Mouse (Mus musculus) spleen, embryonic (tissue): ENCODE results near the gene Fndc3b.

Experiments used
- CTCF ChIA-PET: fragments of 350-600 bp; sonication (Branson Sonifier 250); formaldehyde crosslinking; loops from one replicate; lab custom pipeline; 2022; lab: Charles Lee

Fndc3b gene

DNA sequence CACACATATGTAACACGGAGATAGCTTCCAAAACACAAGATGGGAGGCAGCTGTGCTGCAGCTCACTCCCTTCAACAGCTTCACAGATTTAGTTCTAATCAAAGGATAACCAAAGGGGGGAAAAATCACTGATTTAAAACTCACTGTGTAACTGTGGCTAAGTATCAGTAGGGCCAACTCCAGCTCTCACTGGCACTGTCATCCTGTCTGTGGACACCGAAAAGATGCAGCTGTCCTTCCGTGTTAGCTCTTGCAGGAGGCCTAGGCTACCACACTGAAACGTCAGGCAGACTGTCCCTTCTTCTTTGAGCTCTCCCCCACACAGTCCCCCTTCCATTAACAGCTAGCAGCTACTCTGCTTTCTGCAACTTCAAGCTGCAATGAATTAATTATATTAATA, 89.9 kb downstream of the Fndc3b start:
- CTCF ChIA-PET: no interaction called here

DNA sequence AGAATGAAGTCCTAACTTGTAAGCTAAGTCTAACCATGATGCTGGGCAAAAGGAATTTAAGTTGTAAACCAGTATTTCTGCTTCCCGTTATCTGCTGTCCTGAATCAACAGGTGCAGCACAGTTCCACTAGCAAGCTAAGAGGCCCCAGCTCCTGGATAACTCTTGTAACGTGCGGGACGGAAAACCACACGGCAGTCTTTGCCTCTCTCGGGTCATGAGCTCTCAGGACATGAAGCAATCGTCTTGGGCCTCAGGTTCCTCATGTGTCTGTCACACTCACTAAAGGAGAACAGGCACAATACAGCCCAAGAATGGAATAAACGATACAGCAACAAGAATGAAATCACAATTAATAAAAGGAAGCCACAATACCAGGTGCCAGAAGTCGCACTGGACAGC, 93.4 kb downstream of the Fndc3b start:
- CTCF ChIA-PET: no interaction called here

DNA sequence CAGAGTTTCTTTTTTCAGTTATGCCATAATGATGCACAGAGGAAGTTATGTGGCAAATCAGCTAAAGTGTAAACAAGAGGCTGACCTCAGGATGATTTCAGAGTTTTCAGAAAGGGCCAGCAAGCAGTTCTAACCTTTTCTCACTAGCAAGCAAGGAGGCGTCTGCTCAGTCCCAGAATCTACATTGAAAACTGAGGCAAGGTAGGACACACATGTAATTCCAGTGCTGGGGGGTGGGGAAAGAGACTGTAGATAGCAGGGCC, 93.9 kb downstream of the Fndc3b start:
- CTCF ChIA-PET: no interaction called here

DNA sequence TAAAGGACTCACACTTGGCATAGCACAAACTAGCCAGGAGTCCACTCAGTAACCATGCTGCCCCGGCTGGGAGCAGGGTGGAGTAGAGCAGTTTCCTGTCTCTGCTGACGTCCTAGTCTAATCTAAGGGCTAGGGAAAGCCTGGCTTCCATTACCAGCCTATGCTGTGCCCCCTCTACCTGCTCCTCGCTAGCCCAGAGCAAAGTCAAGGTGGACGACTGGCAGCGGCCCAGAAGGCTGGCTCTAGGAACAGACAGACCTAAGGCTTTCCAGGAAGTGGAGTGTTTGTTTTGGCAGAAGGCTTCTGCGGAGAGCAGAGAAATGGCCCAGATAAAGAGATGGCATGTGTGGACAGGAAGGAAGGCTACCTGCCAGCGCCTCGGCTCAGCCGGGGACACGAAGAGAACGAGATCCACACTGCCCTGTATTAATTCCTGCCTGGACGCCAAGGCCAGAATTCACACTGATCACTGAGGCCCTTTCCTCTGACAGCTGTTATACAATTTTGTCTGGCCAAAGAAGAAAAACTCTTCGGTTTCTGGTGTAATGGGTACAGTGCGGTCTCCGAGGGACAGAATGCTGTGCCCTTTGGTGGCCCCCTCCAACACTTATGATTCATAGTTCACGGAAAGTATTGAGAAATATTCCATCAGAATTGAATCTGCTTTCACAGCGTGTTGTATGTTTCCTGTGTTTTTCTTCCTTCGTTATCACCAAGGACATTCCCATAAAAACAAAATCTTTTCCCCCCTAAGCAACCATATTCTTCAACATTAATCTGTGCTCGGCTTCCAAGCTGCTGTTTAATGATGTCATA, 94.5 kb downstream of the Fndc3b start:
- CTCF ChIA-PET: interaction anchor here (0.6 kb wide), 1 partner anchor 38 kb away, joined by 4 read pairs; no protein-coding TSS in a partner anchor

DNA sequence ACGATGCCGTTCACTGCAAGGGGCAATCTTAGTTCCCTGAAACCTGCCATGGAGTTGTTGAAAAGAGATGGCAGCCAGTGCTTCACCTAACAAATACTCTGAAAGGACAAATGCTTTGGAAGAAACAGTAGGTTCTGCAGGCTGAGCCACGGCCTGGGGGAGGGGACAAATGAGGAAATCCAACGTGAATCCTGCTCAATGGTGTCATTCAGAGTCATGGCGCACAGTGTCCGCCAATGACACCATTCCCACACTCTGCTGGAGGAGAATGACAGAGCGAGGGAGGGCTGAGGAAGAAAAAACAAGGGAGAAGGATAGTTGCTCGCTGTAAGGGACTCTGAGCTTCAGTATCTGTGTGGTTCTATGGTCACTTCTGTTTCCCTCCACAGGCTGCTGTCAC, 95.6 kb downstream of the Fndc3b start:
- CTCF ChIA-PET: no interaction called here

DNA sequence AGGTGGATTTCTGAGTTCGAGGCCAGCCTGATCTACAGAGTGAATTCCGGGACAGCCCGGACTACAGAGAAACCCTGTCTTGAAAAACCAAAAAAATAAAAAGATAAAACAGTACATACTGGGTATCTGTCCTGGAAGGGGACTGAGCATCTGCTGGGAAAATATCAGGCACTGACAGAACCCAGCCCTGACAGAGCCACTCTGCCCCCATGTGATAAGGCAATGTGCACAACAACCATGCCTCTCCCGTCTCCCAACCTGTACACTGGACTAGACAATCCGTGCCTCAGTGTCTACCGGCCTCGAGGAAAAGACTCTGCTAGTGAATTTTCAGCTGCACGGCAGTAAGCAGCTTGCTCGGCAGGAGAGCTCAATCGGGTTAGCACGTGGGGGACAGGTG, 97.3 kb downstream of the Fndc3b start:
- CTCF ChIA-PET: no interaction called here

DNA sequence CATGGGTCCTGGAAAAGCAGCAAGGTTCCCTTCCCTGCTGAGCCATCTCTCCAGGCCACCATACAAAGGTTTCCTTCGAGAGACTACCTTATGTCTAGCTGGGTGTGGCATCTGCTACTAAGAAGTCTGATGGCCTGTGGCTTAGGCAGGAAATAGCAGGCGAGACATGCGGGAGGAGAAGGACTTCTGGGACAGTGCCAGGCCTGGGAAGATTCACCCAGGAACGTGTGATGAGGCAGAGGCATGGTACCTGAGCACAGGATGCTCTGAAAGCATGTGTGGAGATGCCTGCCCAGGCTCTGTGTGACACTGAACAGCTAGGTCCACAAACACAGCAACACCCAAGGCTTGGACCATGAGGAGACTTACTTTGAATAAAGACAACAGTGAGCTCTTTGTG, 98.1 kb downstream of the Fndc3b start:
- CTCF ChIA-PET: no interaction called here

DNA sequence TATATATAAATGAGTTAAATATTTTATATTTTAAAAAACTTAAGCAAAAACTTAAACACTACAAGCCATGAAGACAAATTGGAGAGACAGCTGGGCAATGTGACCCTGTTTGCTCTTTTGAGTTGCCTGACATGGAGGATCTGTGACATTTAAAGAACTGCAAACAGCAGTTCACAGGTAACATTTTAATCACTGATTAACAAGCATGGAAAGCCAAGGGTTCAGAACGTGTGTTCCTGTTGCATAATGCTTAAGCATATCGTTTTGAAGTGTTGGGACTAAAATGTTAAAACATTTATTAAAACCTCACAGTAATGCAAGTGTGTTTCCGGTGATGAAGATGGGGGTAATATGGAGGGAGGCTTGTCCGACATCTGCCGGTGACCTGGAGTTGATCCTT, 99.1 kb downstream of the Fndc3b start:
- CTCF ChIA-PET: no interaction called here

DNA sequence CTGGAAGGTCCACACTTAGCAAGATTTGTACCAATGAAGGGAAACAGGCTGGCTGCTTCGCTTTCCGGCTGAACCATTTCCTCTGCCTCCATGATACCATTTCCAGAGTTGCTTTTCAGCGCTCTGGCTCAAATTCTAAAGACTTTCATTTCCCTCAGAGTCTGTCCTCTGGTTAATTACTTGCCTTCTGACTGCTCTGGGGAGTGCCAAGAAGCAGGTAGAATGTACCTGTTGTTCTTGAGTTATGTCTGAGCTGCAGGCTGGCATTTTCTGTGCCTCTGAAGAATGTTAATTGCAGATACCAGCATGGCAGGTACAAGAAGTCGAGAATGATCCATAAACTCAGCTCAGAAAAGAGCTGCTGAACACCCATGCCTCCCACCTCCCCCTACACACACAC, 100.6 kb downstream of the Fndc3b start:
- CTCF ChIA-PET: no interaction called here

DNA sequence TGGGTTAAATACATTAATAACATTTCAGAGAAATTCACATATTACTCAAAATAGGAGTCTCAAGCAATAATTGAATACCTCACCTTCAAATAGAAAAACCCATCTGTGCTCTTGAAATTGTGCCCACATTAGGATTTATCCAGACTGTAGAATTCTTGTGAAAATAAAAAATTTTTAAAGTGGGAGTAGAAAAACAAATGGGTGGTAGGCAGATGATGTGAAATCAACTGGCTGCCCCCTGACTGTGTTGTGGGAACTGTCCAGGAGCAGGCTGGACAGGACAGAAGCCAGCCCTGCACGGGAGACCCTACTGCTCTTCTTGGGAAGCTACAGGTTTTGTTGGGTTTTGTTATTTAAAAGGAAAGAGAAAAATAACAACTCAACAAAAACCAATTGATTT, 101.0 kb downstream of the Fndc3b start:
- CTCF ChIA-PET: no interaction called here

DNA sequence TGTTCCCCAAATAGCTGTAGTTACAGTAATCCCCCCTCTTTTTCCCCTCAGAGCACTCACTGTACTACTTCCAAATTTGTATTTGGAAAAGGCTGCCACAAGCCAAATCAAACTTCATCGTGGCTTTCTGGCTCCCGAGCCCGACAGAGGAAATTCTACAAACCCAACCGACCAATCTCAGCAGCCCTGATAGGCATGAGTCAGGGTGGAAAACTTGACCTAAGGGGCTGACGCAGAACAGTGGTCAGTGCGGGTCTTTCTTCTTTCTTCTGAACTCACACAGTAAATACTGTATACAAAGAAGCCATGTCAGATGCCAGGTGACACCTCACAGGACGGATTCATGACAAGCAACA, 103.3 kb downstream of the Fndc3b start:
- CTCF ChIA-PET: no interaction called here

DNA sequence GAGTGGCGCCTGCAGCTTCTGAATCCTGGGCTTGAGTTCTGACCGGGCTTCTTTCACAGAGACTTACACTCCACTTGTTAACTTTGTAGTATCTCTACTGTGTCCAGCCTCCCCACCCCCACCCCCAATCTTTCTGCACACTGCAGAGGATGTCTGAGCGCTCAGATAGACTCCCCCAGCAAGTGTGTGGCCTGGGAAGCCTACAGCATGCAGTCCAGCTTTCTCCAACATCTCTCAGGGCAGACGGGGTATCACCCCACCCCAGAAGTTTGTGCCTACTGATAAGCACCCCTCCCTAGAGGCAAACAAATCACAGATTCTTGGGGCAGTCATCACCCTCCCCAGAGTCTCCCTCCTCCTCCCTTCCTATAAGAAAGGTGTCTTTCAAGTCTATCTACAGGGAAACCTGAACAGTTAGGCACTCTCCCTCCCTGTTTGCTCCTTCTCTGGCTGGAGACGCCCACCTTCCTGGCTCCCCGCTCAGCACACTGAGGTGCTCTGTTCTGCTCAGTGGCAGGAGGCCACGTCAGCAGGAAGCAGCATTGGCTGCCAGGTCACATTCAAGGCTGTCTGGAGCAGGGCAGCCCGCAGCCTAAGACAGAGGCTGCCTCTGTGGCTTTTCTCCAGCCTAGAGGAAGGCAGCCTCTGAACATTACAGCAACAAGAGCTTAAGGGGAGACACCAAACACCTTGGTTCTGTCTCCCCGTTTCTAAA, 103.9 kb downstream of the Fndc3b start:
- CTCF ChIA-PET: no interaction called here

DNA sequence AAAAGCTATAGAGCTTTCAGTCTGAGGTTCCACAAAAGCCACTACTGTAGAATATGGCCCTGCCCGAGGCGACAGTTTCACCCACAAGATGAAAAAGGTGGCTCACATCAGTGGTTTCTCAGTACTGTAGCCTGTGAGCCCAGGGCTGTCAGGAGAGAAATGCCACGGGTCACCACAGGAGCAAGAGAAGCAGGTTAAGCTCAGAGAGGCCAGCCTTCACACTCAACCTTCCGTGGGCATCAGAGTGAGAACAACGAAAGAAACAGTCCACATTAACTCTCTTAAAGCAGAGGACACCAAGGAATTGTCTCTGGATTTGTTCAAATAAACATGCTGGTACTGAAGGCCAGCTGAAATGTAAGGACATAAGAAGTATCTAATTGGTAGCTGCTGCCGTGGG, 104.5 kb downstream of the Fndc3b start:
- CTCF ChIA-PET: no interaction called here

DNA sequence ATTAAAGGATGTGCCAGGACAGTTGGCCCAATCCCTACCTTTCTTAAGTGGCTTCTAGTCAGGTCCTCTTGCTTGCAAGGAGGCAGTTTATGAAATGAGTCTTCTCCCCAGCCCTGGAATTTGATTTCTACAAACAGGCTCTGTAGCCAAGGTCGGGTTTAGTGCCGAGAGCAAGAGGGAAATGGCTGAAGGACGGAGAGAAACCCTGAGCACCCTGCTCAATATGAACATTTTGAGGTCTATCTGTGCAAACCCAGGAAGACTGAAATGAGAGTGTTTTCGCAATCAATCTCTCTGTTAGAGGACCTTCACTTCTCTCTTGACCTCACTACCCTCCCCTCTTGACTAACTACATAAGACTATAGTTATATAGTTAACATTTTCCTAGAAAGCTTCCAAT, 105.5 kb downstream of the Fndc3b start:
- CTCF ChIA-PET: no interaction called here

DNA sequence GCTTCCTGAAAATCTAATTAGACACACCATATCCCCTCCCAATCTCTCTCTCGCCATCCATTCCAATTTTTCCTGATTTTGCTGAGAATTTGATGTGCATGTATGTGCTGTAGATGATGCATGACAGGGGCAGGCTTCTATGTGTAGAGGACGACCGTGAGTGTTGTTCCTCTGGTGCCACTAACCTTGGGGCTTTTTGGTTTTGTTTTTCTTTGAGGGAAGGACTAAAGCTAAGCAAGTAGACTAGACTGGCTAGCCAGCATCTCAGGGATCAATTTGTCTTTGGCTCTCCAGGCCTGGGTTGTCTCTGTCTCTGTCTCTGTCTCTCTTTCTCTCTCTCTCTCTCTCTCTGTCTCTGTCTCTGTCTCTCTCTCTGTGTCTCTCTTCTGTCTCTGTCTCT, 106.0 kb downstream of the Fndc3b start:
- CTCF ChIA-PET: no interaction called here

DNA sequence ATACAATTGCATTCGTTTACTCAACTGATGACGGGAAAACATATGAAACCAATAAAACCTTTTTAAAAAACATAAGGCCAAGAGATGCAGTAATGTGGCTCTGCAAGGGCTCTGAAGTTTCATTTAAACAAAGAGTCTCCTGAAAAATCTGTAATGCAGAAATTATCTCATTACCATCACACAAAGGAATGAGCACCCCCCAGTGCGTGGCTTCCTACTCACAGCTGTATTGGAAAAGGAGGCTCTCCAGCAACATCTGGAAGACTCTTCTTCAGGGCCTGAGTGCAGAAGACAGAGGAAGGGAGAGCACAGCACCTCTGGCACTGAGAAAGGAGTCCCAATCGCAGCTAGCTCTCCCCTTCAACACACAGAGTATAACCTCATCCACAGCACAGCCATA, 106.5 kb downstream of the Fndc3b start:
- CTCF ChIA-PET: no interaction called here

DNA sequence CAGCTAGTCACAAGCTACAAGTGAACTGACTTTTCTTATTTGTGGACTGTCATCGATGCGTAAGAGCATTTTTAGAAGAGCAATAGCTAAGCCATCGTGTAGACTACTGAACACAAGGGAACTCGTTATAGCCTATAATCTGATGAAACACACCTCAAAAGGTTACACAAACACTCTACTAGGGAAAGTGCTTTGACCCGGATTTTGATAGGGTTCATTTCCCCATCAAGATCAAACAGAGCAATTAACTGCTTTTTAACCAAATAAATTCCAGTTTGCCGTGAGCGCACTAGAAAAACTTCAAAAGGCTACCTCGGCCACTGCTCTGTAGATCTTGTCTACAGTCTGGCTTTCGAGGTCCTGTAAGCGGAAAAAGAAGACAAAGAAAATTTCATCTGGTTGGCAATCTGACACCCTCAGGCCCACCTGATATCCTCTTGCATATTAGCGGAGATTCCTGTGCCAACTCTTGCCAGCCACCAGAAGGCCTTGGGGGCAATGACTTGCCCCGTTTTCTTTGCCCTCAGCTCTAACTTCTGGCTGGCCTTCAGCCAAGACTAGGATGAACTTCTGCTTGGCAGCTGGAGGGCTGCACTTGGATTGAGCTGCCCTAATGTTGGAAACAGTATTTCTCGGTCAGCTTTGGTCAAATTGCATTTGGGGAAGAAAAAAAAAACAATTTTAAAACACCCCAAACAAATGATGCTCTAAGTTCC, 107.0 kb downstream of the Fndc3b start:
- CTCF ChIA-PET: no interaction called here

DNA sequence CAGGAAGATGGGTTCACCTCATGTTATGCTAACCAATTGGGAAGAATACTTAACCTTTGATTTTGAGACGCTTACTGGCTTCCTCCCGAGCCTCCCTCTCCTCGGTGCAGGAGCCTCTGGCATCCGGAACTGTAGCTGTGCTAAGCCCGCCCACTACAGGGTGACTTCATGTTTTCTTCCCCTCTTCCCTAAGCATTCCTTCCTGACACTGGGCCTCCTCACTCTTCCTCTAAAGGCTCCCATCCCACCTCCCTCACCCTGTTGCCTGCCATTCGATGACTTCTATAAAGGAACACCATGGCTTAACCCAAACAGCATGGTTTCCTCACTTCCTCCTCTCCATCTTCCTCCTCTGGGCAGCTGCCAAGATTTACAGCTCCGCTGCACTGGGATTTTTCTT, 110.5 kb downstream of the Fndc3b start:
- CTCF ChIA-PET: no interaction called here

DNA sequence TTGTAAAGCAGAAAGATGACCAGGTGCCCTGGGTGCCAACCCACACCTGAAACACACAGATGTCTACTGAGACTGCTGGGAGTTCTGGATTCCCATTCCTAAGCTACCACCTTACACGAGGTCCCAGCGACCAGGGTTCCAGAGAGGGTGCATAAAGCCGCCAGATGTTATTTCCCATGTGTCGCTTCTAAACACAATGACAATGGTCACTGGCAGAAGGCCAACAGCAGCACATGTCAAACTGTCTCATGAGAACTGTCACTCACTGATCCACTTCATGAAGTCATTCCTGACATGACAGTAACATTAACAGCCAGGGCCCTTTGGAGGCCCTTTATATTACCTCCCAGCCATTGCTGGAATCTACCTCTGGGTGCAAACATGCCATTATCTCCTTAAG, 110.9 kb downstream of the Fndc3b start:
- CTCF ChIA-PET: no interaction called here

DNA sequence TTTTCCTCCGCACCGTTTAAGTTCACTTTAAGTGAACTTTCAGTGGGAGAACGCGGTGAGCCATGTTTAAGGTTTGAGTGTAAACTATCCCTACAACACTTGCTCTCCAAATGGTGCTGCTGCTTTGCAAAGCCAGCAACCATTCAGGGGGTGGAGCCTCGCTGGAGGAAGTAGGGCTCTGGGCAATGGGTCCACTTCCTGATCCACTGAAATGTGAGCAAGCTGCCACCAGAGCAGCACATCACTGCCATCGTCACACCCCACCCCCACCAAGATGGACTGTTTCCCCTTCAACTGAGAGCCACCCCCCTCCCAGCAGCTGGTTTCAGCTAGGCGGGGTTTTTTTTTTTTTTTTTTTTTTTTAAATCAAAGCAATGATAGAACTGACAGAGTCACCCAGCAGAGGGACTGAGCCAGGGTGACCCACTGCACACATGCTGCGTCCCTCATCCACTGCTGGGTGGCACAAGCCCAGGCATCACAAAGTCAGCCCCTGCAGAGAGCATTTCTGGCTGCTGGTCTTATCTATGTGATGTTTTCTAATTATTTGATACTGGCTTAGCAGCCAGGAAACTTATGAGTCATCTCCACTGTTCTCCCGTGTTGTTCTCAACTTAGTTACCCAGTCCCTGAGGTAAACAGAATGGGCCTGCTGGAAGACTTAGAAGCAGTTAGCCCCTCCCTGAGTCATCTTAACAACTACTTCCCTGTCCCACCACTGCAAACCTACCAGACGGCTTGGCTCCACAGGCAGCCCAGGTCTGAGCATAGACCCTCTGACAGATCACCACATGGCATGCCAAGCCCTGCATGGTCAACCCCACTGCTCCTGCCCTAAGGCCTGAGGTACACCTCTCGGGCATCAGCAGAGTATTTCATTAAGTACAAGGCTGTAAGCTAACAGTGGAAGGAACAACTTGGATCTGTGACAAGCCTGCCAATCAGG, 112.4 kb downstream of the Fndc3b start:
- CTCF ChIA-PET: interaction anchor here (0.6 kb wide), 1 partner anchor 1536 kb away, joined by 3 read pairs; no protein-coding TSS in a partner anchor

DNA sequence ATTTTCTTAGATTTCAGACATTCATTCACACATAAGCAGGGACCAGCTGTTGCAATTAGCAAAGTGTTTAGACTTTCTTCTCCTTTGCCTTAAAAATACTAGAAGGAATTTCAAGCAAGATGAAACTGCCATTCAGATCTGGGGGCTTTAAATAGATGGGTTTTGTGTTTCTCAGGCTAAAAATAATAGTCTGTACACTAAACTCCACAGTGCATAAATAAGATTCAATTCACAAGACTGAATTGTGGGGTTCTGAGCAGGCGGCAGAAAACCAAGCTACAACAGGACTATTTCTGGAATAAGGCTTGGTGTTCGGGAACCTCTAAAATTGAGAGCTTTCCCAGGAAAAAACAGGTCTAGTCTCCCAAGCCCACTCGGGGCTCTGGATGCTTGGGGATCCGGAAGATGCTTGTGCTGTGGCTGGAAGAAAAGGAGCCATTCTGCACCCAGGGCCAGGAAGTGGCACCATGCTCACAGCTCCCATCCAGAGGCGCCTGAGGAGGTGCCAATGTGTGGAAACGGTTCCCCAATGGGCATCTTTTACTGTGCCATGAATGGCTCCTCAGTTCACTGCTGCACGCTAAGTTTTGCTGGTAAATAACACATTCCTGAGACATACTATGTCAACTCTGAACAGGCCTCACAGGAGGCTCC, 117.5 kb downstream of the Fndc3b start:
- CTCF ChIA-PET: no interaction called here
